Mouse (Mus musculus) G1E (cell line): ENCODE results near the gene Hoxa3.

Experiments
- CTCF ChIP-seq: IDR thresholded peaks from 2 replicates; pipeline ENCODE4 v1.5.1; 2012; ENCODE audit warnings: low read depth, low read length, inconsistent platforms, mixed read lengths
- GATA2 ChIP-seq: IDR thresholded peaks from 2 replicates; pipeline ENCODE4 v1.6.1; 2012; ENCODE audit warnings: low read depth, low read length, inconsistent platforms, borderline replicate concordance

DNA sequence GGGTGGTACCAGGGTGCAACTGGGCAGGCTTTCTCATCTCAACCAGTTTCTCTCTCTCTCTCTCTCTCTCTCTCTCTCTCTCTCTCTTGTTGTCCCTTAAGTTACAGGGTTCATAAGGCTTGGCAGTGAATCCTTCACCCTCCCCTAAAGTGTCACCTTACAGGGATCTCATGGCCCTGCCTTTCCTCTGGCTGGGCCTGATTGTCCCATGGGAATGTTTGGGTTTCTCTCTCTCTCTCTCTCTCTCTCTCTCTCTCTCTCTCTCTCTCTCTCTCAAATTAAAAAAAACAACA, 5.5 kb downstream of the Hoxa3 start:
- TF ChIP-seq CTCF (no peak), GATA2 (no peak)
